Mouse (Mus musculus) lung, postnatal 10 days (tissue): ENCODE measurements around the gene Rps6ka5.

Experiments used
- DNase-seq: peaks from one replicate; pipeline ENCODE4 v3.0.0; 2021

Gene Rps6ka5

DNA sequence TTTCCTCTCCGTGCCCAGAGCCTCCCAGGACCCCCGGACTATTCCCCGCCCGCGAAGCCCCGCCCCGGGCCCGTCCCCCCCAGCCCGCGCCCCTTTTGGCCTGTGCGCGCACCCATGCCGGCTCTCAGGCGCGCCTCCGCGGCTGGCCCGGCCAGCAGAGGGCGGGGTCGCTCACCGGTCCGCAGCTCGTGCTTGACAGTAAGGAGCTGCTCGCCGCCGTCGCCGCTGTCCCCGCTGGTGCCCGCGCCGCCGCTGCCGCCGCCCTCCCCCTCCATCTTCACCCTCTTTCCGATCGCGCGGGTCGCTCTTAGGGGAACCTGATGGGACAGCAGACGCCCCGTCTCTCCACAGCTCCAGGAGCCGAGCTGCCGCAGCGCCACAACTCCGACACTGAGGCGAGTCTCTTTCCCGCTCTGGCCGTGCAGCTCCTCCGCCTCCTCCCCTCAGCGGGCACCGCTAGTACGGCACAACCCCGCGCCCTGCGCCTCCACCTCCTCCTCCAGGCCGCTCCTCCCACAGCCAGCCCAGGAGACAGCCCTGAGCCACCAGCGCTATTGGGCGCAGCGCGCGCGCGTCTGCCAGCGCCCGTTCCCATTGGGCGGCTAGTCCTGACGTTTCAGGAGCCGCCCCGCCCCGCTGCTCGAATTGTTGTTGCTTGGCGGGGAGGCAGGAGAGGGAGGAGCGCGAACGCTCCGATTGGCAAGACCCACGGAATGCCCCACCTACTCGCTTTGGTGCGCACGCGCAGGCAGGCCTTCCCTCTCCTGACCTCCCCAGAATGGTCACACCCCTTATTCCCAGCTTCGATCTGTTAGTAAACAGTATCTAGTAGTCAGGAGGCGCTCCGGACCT is 2.0 kb downstream of the Rps6ka5 start:
- DNase-seq, result peak; percentile 100

DNA sequence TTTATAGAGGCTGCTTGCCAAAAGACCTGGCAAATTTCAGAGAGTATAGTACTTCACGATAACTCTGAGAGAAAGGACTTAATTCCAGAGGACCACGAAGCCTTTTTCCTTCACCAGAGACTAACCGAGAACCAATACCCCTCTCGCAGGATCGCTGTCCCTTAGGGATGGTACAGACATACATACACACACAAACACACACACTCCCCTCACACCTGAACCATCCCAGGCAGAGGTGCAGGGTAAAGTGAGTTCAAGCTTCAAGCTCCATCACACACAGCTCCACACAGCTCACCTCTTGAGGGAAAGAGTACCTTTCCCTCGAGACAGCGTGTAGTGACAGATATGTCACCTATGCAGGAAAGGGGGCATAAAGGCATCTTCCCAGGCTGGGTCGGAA is 2.6 kb downstream of the Rps6ka5 start:
- DNase-seq, result peak; percentile 5

DNA sequence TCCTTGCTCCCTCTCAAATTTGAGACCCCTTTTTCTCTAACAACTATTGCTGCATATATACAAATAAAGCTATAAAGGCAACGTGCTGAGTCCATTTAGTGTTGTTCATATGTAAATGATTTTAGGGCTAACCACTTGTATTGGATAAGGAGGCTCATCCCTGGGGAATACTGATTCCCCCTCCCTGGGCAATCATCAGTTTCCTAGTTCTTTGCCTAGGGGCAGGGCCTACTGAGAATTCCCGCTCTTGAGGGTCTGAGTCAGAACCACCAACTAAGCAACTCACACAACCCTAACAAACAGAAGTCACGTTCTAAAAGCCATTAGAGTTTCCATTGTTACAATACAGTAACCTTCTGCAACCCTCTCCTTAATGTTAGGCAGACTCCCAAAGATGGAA is 6.0 kb downstream of the Rps6ka5 start:
- DNase-seq, result no peak

DNA sequence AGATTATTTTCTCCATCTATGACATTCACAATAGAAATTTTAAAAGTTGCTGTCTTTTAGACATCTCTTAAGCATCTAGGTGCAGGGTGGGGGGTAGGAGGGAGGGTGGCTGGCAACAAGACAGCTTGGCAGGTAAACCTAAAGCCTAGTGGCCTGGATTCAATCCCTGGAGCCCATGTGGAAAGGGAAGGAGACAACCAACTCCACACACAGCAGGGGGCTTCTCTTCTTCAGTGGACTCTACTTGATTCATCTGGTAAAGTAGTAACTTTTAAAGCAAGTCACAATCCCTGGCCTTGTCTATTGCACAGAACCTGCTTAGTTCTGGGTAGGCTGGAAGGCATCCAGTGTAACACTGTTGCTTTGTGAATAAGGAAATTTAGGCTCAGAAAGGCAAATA is 9.3 kb downstream of the Rps6ka5 start:
- no peak for DNase-seq

DNA sequence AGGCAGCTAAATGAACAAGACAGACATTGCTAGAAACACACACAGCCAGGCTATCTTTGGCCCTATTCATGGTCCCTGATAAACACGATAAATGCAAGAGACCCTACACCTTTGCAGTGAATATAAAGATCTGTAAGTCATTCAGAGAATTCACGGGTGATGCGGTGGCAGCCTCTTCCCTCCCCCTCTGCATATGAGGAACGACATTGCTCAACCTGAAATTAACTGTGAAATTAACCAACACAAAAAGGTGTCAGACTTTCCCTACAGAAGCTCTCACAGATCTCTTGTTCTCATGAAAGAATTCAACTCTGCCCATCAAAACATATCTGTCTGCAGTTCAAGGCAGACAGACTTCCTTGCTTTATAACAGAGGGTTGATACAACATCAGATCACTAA is 9.8 kb downstream of the Rps6ka5 start:
- DNase-seq, result no peak

DNA sequence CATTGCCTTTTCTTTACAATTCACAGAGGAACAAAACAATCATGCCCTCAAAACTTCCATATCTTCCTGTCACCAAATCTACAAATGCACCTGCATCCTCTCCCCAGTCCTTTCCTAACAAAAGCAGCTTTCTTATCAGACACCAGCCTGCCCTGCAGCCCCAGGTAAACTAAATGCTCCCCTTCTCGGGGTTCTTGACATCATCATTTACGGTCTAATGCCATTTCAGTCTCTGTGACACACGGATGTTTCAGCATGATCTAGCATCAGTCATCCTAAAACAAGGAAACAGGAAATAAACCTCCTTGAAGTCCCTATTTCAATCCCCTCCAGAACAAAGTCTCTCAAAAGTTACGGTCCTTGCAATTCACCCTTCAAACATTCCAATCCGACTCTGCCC is 15.0 kb downstream of the Rps6ka5 start:
- DNase-seq, result no peak

DNA sequence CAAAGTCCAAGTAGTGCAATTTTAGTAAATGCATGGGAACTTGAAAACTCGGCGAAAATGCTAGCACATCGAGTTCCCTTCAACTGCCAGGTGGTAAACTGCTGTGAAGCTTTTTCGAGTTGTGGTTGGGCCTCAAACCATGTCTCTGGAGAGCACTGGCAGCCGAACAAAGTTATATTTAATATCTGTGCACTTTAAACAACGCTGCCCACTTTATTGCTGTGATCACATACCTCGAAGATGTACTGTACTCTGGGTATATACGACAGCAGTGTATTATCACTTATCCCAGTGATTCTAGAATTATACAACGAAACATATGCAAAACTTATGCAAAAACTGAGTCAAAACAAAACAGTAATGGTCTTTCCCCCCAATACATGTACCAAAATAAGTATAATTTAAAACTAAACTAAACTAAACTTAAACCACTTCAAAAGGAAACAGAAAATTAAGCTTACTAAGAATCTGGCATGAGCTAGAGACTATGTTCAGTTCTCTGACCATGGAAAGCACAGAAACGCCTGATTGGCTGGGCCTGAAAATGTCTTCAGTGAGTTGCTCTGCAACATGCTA is 15.6 kb downstream of the Rps6ka5 start:
- DNase-seq, result no peak

DNA sequence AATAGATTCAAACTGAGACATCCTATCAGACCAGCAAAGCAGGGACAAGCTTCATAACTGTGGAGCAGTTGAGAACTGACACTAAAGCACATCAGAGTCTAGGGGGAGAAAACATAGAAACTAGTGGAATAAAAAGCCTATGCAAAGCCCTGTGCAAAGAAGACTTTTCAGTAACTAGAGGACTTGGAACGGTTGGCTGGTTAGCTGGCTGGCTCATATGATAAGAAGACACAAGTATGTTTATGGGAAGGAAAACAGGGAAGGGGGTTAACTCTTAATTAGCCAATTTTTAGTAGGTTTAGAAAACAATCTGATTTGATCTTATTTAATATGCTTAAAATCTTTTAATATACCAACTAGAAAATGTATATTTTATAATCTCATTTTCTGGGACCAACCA is 16.4 kb downstream of the Rps6ka5 start:
- DNase-seq, result no peak

DNA sequence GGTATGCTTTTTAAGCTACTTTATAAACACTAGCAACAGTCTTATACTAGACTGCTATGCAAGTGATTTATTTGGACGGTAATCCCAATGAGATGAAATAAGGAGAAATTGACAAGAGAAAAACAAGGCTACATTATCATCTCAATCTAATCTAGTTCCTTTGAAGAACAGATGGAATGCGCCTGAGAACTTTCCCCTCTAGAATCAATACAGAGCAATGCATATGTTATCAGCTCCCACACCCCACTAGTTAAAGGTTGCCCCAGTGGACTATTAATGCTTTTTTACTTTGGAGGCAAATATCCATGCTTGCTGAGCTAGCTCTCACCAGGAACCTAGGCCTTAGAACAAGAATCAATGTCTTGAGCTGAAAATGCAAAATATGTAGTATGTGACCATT is 19.5 kb downstream of the Rps6ka5 start:
- no peak for DNase-seq

DNA sequence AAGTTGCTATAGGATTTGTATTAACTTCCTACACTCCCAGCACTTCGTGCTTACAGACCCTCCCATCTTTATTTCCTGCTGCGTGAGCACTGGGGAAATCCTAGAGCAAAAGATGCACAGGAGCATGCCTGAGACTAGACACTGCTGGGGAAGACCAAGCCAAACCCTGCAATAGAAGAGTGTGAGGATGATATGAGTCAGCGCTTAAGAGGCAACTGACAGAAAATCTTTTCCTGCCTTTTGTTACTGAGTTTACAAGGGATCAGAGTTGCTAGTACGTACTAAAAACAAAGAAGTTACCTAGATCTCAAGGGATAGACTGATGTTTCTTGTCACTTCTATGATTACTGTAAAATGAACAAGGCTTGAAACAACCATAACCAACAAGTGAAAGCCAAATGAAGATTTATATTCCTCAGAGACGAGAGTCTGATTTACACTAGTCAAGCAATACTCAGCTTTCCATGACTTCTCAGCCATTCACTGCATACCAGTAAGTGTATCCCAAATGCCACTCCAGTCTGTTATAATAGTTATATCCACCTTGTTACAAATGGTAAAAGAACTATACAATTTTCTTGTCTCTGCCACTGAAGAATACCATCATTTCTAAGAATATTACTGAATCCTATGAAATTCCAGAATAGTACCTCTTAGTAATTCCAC is 21.6 kb downstream of the Rps6ka5 start:
- DNase-seq, result no peak

DNA sequence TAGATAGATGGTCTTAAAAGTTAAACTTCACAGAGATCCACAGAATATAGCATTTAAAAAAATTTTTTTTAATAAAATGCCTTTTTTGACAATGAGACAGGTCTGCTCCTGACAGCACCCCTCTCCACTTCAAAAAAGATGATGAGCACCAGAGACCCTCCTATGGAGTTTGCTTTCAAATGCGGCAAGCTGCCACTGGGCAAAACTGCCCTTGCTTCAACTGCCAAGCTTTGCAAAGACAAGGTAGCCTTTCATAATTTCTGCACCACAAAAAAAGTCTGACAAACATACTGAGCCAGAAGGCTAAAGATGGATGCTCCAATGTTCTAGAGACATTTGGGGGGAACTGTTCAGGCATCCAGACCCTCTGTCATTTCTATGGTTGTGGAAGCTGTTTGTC is 28.8 kb downstream of the Rps6ka5 start:
- DNase-seq, result no peak

DNA sequence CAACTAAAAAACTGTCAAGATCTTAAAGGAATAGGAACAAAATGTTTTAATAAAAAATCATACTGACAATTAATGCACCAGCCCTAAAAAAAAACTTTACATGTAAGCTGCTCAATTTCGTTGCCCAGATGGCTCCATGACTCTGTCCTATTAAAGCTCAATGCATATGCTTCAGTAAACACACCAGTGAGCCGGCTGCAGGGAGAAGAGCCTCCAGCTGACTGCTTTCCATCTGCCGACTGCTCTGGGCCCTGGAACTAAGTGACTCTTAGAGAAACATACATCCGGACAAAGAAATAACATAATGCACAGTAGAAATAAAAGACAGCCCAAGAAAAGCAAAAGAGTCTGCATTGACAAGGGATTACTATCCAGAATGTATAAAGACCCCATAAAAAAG is 30.2 kb downstream of the Rps6ka5 start:
- no peak for DNase-seq

DNA sequence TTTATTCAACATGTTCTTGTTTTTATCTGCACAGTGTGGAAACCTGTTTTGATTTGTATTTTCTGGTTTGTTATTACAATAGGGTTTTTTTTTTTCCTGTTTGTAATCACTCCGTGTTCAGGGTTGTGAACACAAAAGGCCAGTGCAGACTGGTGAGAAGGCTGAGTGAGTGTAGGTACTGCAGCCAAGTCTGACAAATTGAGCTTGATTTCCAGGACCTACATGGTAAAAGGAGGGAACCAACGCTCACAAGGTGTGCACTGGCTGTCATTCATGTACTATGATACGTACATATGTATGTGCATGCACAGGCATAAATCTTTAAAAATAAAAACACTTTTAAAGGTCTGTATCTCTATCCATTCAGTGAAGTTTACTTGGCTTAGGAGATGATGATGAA is 31.5 kb downstream of the Rps6ka5 start:
- no peak for DNase-seq

DNA sequence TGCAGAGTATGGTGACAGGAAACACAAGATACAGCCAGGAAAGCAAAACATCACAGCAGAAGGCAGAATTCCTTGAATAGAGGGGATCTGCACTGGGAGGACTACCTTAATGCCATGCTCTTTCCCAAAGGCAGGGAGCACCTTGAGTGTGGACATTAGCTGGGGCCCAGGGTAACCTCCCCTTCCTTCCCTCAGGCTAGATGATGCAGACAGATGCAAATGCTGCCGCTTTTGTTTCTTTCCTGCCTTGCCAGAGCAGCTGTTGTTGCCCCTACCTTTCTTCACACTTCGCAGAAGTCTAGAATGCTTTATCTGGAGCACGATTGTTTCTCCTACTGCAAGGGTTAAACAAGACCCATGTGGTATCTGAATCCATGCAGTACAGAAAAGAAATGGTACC is 34.6 kb downstream of the Rps6ka5 start:
- no peak for DNase-seq

DNA sequence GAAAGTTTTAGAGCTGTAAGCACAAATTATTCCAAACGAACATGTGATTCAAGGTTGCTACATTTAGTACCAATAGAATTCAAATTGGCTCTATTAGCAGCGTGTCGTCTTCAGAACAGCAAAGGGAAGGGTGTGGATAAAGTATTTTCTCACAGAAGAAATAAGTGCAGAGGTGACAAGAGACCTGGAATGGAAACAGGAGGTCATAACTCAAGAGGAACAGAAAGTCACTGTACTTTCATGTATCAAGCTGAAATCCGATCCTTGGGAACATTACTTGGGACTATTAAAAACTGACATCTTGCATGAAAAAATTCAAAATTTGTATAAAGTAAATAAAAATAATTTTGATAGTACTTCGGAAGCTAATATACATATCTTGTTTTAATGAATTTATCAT is 36.3 kb downstream of the Rps6ka5 start:
- no peak for DNase-seq

DNA sequence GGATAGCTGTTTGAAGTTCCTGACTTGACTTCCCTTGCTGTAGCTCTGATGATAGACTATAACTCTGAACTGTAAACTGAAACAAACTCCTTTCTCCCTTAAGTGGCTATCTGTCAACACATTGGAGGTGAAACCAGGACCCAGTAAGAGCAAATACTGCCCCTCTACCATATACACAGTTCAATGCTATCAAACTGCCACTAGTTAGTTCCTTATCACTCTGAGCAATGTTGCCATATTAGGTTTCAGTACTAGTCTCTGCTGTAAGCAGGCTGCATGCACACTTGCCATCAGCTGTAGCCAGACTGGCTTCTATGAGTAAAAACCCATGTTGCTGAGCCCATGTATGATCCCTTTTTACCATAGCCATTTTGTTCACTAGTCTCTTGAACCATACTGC is 38.6 kb downstream of the Rps6ka5 start:
- DNase-seq, result no peak

DNA sequence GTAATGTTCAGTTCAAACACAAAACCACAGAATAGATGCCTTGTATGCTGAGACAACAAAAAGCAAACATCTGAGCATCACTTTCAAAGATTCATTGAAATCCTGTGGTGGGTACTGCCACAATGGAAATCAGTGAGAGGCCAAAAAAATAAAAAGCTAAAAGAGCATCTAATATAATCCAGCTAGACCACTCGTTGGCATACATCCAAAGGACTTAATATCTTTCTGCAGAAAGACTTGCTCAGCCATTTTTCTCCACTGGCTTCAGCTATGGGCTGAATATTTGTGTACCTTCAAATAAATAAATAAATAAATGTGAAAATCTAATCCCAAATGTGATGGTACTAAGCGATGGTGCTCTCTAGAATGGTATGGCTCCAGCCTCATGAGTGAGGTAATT is 39.8 kb downstream of the Rps6ka5 start:
- DNase-seq, result no peak

DNA sequence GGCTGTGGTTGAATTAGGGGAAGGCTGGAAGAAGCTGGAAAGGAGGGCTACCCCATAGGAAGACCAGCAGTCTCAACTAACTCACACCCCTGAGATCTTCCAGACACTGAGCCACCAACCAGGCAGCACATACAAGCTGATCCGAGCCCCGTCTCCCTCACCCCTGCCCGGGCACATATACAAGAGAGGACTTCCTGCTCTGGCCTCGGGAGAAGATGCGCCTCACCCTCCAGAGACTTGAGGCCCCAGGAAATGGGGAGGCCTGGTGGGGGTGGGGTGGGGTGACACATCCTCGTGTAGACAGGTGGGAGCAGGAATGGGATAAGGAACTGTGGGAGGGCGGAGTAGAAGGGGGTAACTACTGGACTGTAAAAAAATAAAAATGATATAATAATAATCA is 45.0 kb downstream of the Rps6ka5 start:
- no peak for DNase-seq

DNA sequence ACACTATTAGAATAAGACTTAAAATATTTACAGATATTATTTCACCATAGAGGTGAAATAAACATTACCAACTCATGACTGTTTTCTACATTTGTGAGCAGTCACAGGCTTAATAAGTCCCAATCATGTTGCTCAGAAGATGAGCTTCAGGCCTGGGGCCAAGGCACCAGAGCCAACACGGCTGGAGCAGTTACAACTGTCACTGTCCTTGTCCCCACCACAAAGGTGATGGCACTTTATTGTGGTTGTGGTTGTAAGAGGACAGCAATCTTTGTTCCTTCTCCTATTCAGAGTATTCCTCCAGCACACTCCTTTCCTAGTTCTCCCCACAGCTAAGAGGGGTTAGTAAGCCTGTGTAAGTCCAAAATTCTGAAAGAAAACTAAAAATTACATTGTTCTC is 45.5 kb downstream of the Rps6ka5 start:
- DNase-seq, result no peak

DNA sequence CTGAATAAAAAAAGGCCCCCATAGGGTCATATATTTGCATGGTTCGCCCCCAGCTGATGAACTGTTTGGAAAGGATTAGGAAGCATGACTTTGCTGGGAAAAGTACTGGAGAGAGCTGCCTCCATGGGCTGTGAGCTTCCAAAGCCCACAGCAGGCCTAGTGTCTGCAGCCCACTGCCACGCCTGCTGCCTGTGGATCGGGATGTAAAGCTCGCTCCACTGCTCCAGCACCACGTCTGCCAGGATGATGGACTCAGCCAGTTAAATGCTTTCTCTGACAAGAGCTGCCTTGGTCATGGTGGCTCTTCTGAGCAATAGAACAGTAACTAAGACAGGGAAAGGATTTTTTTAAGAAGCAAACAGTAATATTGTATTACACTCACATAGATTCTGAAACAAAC is 46.1 kb downstream of the Rps6ka5 start:
- no peak for DNase-seq

DNA sequence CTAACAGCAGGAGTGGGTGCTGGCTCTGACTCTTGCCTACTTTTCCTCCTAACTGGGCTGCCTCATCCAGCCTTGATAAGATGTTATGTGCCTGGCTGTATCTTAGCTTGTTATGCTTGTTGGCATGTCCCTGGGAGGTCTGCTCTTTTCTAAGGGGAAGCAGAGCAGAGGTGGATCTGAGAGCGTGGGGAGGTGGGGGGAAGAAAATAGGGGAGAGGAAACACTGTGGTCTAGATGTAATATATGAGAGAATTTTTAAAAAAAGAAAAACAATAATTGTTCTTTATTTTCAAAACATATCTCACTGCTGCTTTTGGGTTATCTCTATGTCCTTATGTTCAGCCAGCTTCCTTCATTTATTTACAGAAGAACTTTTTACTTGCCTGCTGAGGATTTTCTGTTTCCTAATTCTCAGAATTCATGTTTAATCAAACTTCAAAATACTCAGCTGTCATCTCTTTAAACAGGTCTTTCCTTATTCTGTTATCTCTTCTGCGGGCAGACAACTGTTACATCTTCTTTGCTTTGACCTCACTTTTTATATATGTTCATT is 56.1 kb downstream of the Rps6ka5 start:
- DNase-seq, result no peak

DNA sequence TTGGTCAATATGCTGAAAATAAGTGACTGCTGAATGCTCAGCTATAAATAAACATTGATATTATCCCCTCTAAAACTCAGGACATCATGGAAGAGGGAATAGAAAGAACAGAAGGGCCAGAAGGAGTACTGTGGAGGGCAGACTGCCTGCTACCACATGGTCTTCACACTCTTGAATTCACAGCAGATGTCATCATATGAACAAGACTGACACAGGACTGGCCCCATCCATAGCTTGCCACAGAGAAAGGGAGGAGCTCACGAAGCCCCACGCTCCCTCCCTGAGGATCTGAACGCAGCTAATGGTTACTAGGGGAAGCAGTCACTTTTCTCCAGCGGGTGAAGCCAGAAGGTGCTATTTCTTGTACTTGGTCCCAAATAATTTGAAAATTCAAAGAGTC is 61.5 kb downstream of the Rps6ka5 start:
- no peak for DNase-seq

DNA sequence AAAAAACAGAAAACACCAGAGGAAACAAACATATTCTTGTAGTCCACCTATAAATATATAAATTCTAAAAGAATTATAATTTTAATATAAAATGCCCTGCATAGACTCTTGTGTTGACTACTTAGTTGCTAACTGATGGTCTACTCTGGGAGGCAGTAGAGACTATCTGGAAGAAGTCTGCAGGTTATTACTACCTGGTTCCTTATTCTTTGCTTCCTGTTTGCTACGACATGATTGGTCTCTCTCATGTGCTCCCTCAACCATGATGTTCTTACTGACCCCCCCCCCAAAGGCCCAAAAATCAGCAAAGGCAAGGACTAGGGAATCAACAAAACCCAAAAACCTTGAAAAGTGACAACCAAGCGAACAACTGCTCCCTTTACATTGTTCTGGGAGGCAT is 66.7 kb downstream of the Rps6ka5 start:
- DNase-seq, result no peak

DNA sequence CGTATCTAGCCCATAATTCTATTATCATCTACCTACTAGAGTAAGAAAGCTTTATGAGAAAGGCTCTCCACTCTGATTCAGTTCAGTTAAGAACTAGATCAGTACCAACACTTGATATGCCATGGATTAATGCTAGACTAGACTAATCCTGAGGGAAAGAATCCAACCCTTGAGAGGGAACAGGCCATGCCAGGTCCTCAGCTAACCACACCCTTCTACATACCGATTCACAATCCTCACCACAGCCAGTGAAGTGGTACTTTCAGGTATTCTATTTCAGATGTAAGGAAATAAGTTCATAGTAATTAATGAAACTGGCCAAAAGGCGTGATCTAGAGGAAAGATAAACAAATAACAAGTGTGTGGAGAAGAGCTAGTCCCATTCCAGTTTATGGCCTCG is 70.8 kb downstream of the Rps6ka5 start:
- DNase-seq, result no peak
